Mouse (Mus musculus) MEL (cell line): ENCODE measurements around the gene Ccn1. TPM values are rescaled to one million over a fixed set of nuclear protein-coding genes. Genes with fewer than 3 reads are reported as not detected.

Experiments
- DNase-seq: peaks from one replicate; pipeline ENCODE4 v3.0.0; 2011; ENCODE audit warnings: low read depth, low spot score
- H3K27ac ChIP-seq: 2 replicates; pipeline ENCODE4 v1.5.1; 2012; ENCODE audit warnings: low read depth, mild to moderate bottlenecking, control low read depth, low read length, moderate library complexity; ENCODE audit not compliant: control insufficient read depth
- H3K27me3 ChIP-seq, 2 experiments: fragments of 150-350 bp in 1 of 2; sonication (generic) in 1 of 2; 2 replicates each; pipeline ENCODE4 v1.6.1; 2012; ENCODE audit warnings: low read length in 2 of 2, mild to moderate bottlenecking in 2 of 2, improper control_type of control experiment in 1 of 2, moderate library complexity in 1 of 2; ENCODE audit not compliant: insufficient read depth in 2 of 2, control insufficient read depth in 1 of 2
- H3K36me3 ChIP-seq, 2 experiments: 2 replicates each; pipeline ENCODE4 v1.6.1; 2012 to 2014; ENCODE audit warnings: low read length in 2 of 2, improper control_type of control experiment in 1 of 2, inconsistent platforms in 1 of 2, mild to moderate bottlenecking in 1 of 2; ENCODE audit not compliant: insufficient read depth in 2 of 2, control insufficient read depth in 1 of 2
- H3K4me1 ChIP-seq, 2 experiments: fragments of 150-350 bp in 1 of 2; sonication (generic) in 1 of 2; 2 replicates each; pipeline ENCODE4 v1.6.1; 2012; ENCODE audit warnings: low read length in 2 of 2, improper control_type of control experiment in 1 of 2, mild to moderate bottlenecking in 1 of 2; ENCODE audit not compliant: insufficient read depth in 2 of 2, control insufficient read depth in 1 of 2
- H3K4me3 ChIP-seq, 2 experiments: fragments of 150-350 bp in 1 of 2; sonication (generic) in 1 of 2; 2 replicates each; pipeline ENCODE4 v1.5.1; 2012; ENCODE audit warnings: low read depth in 2 of 2, low read length in 2 of 2, mild to moderate bottlenecking in 2 of 2, moderate library complexity in 2 of 2, control low read depth in 1 of 2, improper control_type of control experiment in 1 of 2; ENCODE audit not compliant: control insufficient read depth in 1 of 2, insufficient read depth in 1 of 2
- H3K79me2 ChIP-seq: 2 replicates; pipeline ENCODE4 v1.6.1; 2012; ENCODE audit warnings: mild to moderate bottlenecking, low read length, moderate library complexity; ENCODE audit not compliant: control insufficient read depth, poor library complexity, insufficient read depth
- H3K9ac ChIP-seq: 2 replicates; pipeline ENCODE4 v1.6.1; 2012; ENCODE audit warnings: low read depth, mild to moderate bottlenecking, control low read depth, low read length, moderate library complexity; ENCODE audit not compliant: control insufficient read depth, poor library complexity, severe bottlenecking
- H3K9me3 ChIP-seq: fragments of 150-350 bp; sonication (generic); replicated peaks from 2 replicates; pipeline ENCODE4 v1.6.1; 2012; ENCODE audit warnings: mild to moderate bottlenecking, low read length, improper control_type of control experiment, moderate library complexity; ENCODE audit not compliant: insufficient read depth
- CHD2 ChIP-seq: IDR thresholded peaks from 2 replicates; pipeline ENCODE4 v1.6.1; 2011; ENCODE audit warnings: low read length, improper control_type of control experiment
- EP300 ChIP-seq, 2 experiments: IDR thresholded peaks; 2 replicates each; pipeline ENCODE4 v1.6.1; 2011; ENCODE audit warnings: improper control_type of control experiment in 2 of 2, low read length in 2 of 2, low read depth in 1 of 2, mild to moderate bottlenecking in 1 of 2
- GABPA ChIP-seq: IDR thresholded peaks from 2 replicates; pipeline ENCODE4 v1.6.1; 2012; ENCODE audit warnings: low read depth, mild to moderate bottlenecking, inconsistent platforms, low read length, improper control_type of control experiment, moderate library complexity
- GATA1 ChIP-seq: IDR thresholded peaks from 2 replicates; pipeline ENCODE4 v1.6.1; 2011; ENCODE audit warnings: low read depth, low read length, improper control_type of control experiment
- HCFC1 ChIP-seq: IDR thresholded peaks from 2 replicates; pipeline ENCODE4 v1.6.1; 2012; ENCODE audit warnings: low read depth, mild to moderate bottlenecking, inconsistent platforms, low read length, improper control_type of control experiment, moderate library complexity
- JUND ChIP-seq: IDR thresholded peaks from 2 replicates; pipeline ENCODE4 v1.6.1; 2011; ENCODE audit warnings: low read depth, mild to moderate bottlenecking, improper control_type of control experiment, low read length
- MAFK ChIP-seq: IDR thresholded peaks from 2 replicates; pipeline ENCODE4 v1.6.1; 2011; ENCODE audit warnings: low read depth, mild to moderate bottlenecking, low read length, improper control_type of control experiment, borderline replicate concordance
- MAX ChIP-seq: IDR thresholded peaks from 2 replicates; pipeline ENCODE4 v1.6.1; 2011; ENCODE audit warnings: low read length, improper control_type of control experiment
- MXI1 ChIP-seq: IDR thresholded peaks from 2 replicates; pipeline ENCODE4 v1.6.1; 2011; ENCODE audit warnings: mild to moderate bottlenecking, low read depth, low read length, improper control_type of control experiment
- MYB ChIP-seq: IDR thresholded peaks from 2 replicates; pipeline ENCODE4 v1.6.1; 2011; ENCODE audit warnings: mild to moderate bottlenecking, low read depth, low read length, improper control_type of control experiment
- MYC ChIP-seq: IDR thresholded peaks from 2 replicates; pipeline ENCODE4 v1.6.1; 2011; ENCODE audit warnings: low read depth, mild to moderate bottlenecking, low read length, improper control_type of control experiment, moderate library complexity
- NRF1 ChIP-seq: IDR thresholded peaks from 2 replicates; pipeline ENCODE4 v1.6.1; 2014; ENCODE audit warnings: low read depth, mild to moderate bottlenecking, inconsistent platforms, low read length, improper control_type of control experiment, moderate library complexity; ENCODE audit not compliant: poor library complexity, insufficient read depth, severe bottlenecking
- POLR2A ChIP-seq, 2 experiments: IDR thresholded peaks; 2 replicates each; pipeline ENCODE4 v1.6.1; 2011 to 2012; ENCODE audit warnings: low read length in 2 of 2, mild to moderate bottlenecking in 2 of 2, control low read depth in 1 of 2, improper control_type of control experiment in 1 of 2, low read depth in 1 of 2, moderate library complexity in 1 of 2; ENCODE audit not compliant: control insufficient read depth in 1 of 2, insufficient read depth in 1 of 2, poor library complexity in 1 of 2
- RCOR1 ChIP-seq: IDR thresholded peaks from 2 replicates; pipeline ENCODE4 v1.6.1; 2012; ENCODE audit warnings: low read depth, mild to moderate bottlenecking, inconsistent platforms, low read length, improper control_type of control experiment
- SIN3A ChIP-seq: IDR thresholded peaks from 2 replicates; pipeline ENCODE4 v1.6.1; 2012; ENCODE audit warnings: low read length, improper control_type of control experiment, inconsistent platforms
- SMC3 ChIP-seq: IDR thresholded peaks from 2 replicates; pipeline ENCODE4 v1.6.1; 2011; ENCODE audit warnings: low read depth, low read length, improper control_type of control experiment
- TAL1 ChIP-seq: IDR thresholded peaks from 2 replicates; pipeline ENCODE4 v1.6.1; 2012; ENCODE audit warnings: mild to moderate bottlenecking, inconsistent platforms, low read length, moderate library complexity, mixed read lengths
- TBP ChIP-seq: IDR thresholded peaks from 2 replicates; pipeline ENCODE4 v1.8.0; 2011; ENCODE audit warnings: low read depth, low read length, improper control_type of control experiment
- UBTF ChIP-seq: IDR thresholded peaks from 2 replicates; pipeline ENCODE4 v1.6.1; 2012; ENCODE audit warnings: low read depth, mild to moderate bottlenecking, inconsistent platforms, low read length, improper control_type of control experiment, moderate library complexity, borderline replicate concordance; ENCODE audit not compliant: insufficient read depth
- USF1 ChIP-seq: IDR thresholded peaks from 2 replicates; pipeline ENCODE4 v1.6.1; 2014; ENCODE audit warnings: low read depth, mild to moderate bottlenecking, inconsistent platforms, low read length, improper control_type of control experiment, moderate library complexity
- ZC3H11A ChIP-seq: IDR thresholded peaks from 2 replicates; pipeline ENCODE4 v1.6.1; 2012; ENCODE audit warnings: low read depth, mild to moderate bottlenecking, inconsistent platforms, low read length, improper control_type of control experiment
- ZKSCAN1 ChIP-seq: IDR thresholded peaks from 2 replicates; pipeline ENCODE4 v1.6.1; 2012; ENCODE audit warnings: low read depth, mild to moderate bottlenecking, inconsistent platforms, low read length, improper control_type of control experiment, moderate library complexity
- ZNF384 ChIP-seq: IDR thresholded peaks from 2 replicates; pipeline ENCODE4 v1.6.1; 2012; ENCODE audit warnings: low read depth, mild to moderate bottlenecking, inconsistent platforms, low read length, improper control_type of control experiment
- polyA plus RNA-seq, 2 experiments: library from polyadenylated mRNA; stranded (reverse) in 1 of 2; unstranded in 1 of 2; fragments of >175 nt in 1 of 2; fragments of >200 nt in 1 of 2; gene quantifications; 2 replicates each; pipeline versions ENCODE4 v1.2.1 to v1.2.4; 2012; ENCODE audit warnings: low replicate concordance in 2 of 2, low read depth in 1 of 2; ENCODE audit not compliant: insufficient read length in 2 of 2, insufficient read depth in 1 of 2, missing spikeins in 1 of 2
- total RNA-seq: library from RNA; depleted of rRNA; stranded (reverse); fragments of 300-350 nt; gene quantifications from 2 replicates; pipeline ENCODE4 v1.2.3, GENCODE M21; 2012

The Ccn1 gene
- total and polyA plus RNA-seq, 3 experiments, result not detected

GRCm38 (mm10) chr3:145674815-145675214 is 25.0 kb upstream of the Ccn1 start:
- Histone ChIP-seq H3K27ac (no peak overlapping the region), H3K36me3 (no peaks in the 10 kb centered on the region), H3K9me3 (no peaks in the 10 kb centered on the region), H3K9ac (no peak overlapping the region), H3K79me2 (no peaks in the 10 kb centered on the region), H3K4me3 (no peak overlapping the region), H3K4me1 (no peaks in the 10 kb centered on the region), H3K27me3 (no peaks in the 10 kb centered on the region)
- TF ChIP-seq GATA1 (no peak), NRF1 (no peak), MAFK (no peak), USF1 (no peak)
- no peak for DNase-seq

GRCm38 (mm10) chr3:145666383-145666782 is 16.6 kb upstream of the Ccn1 start:
- DNase-seq, result no peak
- no peaks in the 10 kb centered on the region for H3K36me3 ChIP-seq
- no peaks in the 10 kb centered on the region for H3K27me3 ChIP-seq
- no peak overlapping the region for H3K27ac ChIP-seq
- no peaks in the 10 kb centered on the region for H3K4me1 ChIP-seq
- no peaks in the 10 kb centered on the region for H3K79me2 ChIP-seq
- no peaks in the 10 kb centered on the region for H3K9me3 ChIP-seq
- no peak for TF ChIP-seq ZKSCAN1
- H3K9ac ChIP-seq, result no peak overlapping the region
- H3K4me3 ChIP-seq, result no peak overlapping the region

GRCm38 (mm10) chr3:145656993-145657713 is 7.4 kb upstream of the Ccn1 start:
- no peaks in the 10 kb centered on the region for H3K9me3 ChIP-seq
- no peaks in the 10 kb centered on the region; a peak in 1 of 4 replicates for H3K27me3 ChIP-seq
- DNase-seq, result no peak

More at GRCm38 (mm10) chr3:145656993-145657713, 7.4 kb upstream of the Ccn1 start:
- H3K4me1 ChIP-seq, result no peaks in the 10 kb centered on the region
- no peak overlapping the region for H3K27ac ChIP-seq
- H3K4me3 ChIP-seq, result no peak overlapping the region
- H3K36me3 ChIP-seq, result no peaks in the 10 kb centered on the region
- TF ChIP-seq TBP, result no peak
- TF ChIP-seq ZC3H11A, result no peak
- TF ChIP-seq GABPA, result no peak
- no peak for TF ChIP-seq ZKSCAN1
- TF ChIP-seq RCOR1, result no peak
- no peak for TF ChIP-seq TAL1
- no peak for TF ChIP-seq MYB
- no peak for TF ChIP-seq MYC
- TF ChIP-seq MAX, result no peak
- TF ChIP-seq EP300 (IDR thresholded peaks at IDR 0.05; ENCODE audit: low read depth in 1 of 2, low read length in 2 of 2), result no peak
- no peak for TF ChIP-seq GATA1
- no peak for TF ChIP-seq MXI1
- no peak for TF ChIP-seq ZNF384
- TF ChIP-seq CHD2, result no peak
- no peak for TF ChIP-seq POLR2A (IDR thresholded peaks at IDR 0.05; ENCODE audit: control insufficient read depth in 1 of 2, insufficient read depth in 1 of 2, low read depth in 1 of 2, low read length in 2 of 2, poor library complexity in 1 of 2)
- TF ChIP-seq JUND, result no peak
- no peak for TF ChIP-seq HCFC1
- no peak for TF ChIP-seq SIN3A
- no peak for TF ChIP-seq UBTF
- no peak for TF ChIP-seq SMC3
- no peaks in the 10 kb centered on the region for H3K79me2 ChIP-seq
- no peak overlapping the region for H3K9ac ChIP-seq
